Mouse (Mus musculus) yolk sac, embryonic 10.5 days (tissue): ENCODE results near the gene Cdh5.
"Not testable (repeated sequence)": the region's sequence is repeated elsewhere in the genome, so short reads cannot be mapped to it uniquely, and the experiment has no call there.

Experiments
- DNase-seq: peaks from one replicate; pipeline ENCODE4 v3.0.0-alpha.2; 2017; ENCODE audit warnings: low spot score

Cdh5 gene

GRCm38 (mm10) chr8:104090993-104091900, 10.2 kb upstream of the Cdh5 start:
- not testable (repeated sequence) for DNase-seq

GRCm38 (mm10) chr8:104093336-104093735, 8.1 kb upstream of the Cdh5 start:
- no peak for DNase-seq

- DNase-seq = no peak
Measured at GRCm38 (mm10) chr8:104095595-104095994, 5.8 kb upstream of the Cdh5 start.

- DNase-seq = no peak
Measured at GRCm38 (mm10) chr8:104096644-104097043, 4.8 kb upstream of the Cdh5 start.

- DNase-seq = no peak
Measured at GRCm38 (mm10) chr8:104098671-104099346, 2.6 kb upstream of the Cdh5 start.

GRCm38 (mm10) chr8:104099347-104100099, 1.9 kb upstream of the Cdh5 start:
- no peak for DNase-seq

- DNase-seq = not testable (repeated sequence)
Measured at GRCm38 (mm10) chr8:104100724-104101123, 701 bp upstream of the Cdh5 start.

GRCm38 (mm10) chr8:104103462-104103861, 2.0 kb downstream of the Cdh5 start:
- no peak for DNase-seq

GRCm38 (mm10) chr8:104105768-104106167, 4.3 kb downstream of the Cdh5 start:
- DNase-seq = no peak

- DNase-seq = no peak
Measured at GRCm38 (mm10) chr8:104106276-104106946, 5.0 kb downstream of the Cdh5 start.

GRCm38 (mm10) chr8:104107111-104107510, 5.7 kb downstream of the Cdh5 start:
- no peak for DNase-seq

GRCm38 (mm10) chr8:104108048-104108447, 6.6 kb downstream of the Cdh5 start:
- DNase-seq = no peak

- no peak for DNase-seq
Measured at GRCm38 (mm10) chr8:104110498-104111134, 9.2 kb downstream of the Cdh5 start.

GRCm38 (mm10) chr8:104121640-104122416, 20.4 kb downstream of the Cdh5 start:
- no peak for DNase-seq

GRCm38 (mm10) chr8:104123080-104123657, 21.7 kb downstream of the Cdh5 start:
- no peak for DNase-seq

- DNase-seq = no peak
Measured at GRCm38 (mm10) chr8:104124534-104124933, 23.1 kb downstream of the Cdh5 start.

GRCm38 (mm10) chr8:104127160-104127883, 25.9 kb downstream of the Cdh5 start:
- no peak for DNase-seq

GRCm38 (mm10) chr8:104130916-104131315, 29.5 kb downstream of the Cdh5 start:
- no peak for DNase-seq

GRCm38 (mm10) chr8:104131414-104131975, 30.1 kb downstream of the Cdh5 start:
- DNase-seq = no peak
